Mouse (Mus musculus): ENCODE results near the gene Mthfd2l.

GRCm38 (mm10) chr5:90988149-90988548, 57.2 kb downstream of the Mthfd2l start:
- TF ChIP-seq CTCF (IDR thresholded peaks at IDR 0.05; ENCODE audit: control insufficient read depth, insufficient read depth, insufficient read length): no peak
- no peak for TF ChIP-seq FOSL1 (IDR thresholded peaks at IDR 0.05; ENCODE audit: insufficient read depth, low read length, poor library complexity, severe bottlenecking)
- TF ChIP-seq USF1 (IDR thresholded peaks at IDR 0.05; ENCODE audit: low read depth): no peak

All from C2C12 (cell line).